ENCODE assay signal across 8 mouse cellular contexts in the genomic region with DNA sequence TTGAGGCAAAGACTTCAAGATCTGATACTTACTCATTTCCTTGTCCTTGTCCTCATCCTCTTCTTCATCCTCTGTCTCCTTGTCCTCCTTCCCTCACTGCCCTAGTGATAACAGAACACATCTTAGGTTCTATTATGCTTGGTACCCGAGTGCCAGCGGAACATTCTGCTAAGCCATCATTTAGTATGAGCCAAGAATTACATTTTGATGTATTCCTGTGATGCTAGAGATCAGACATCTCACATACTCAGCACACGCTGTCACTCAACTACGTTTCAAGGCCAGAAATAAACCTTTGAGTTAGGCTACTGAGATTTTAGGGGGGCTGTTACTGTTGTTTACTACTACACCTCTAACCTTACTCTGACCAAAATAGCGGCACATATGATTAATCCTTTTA. TPM values are rescaled to one million over a fixed set of nuclear protein-coding genes. Genes with fewer than 3 reads are reported as not detected.
DNase-seq lines count a peak whose midpoint lies in the region; ATAC-seq lines count a peak whose summit lies in the region.

A gene (minus strand): TSS at position 101 of the 400 bp plus-strand sequence.

- H3K27ac ChIP-seq in embryonic facial prominence, embryonic 10.5 days (replicated peaks), result no peak within 1 kb of the TSS
- no peak within 1 kb of the TSS for H3K27ac ChIP-seq in heart, embryonic 10.5 days

- H3K4me3 ChIP-seq in embryonic facial prominence, embryonic 10.5 days, result no peak within 1 kb of the TSS
- H3K4me3 ChIP-seq in heart, embryonic 10.5 days, result no peak within 1 kb of the TSS

- H3K27me3 ChIP-seq in embryonic facial prominence, embryonic 10.5 days (replicated peaks; ENCODE audit: low read depth, poor library complexity, severe bottlenecking), result no peaks in the 10 kb centered on the region
- H3K27me3 ChIP-seq in heart, embryonic 10.5 days (ENCODE audit: insufficient read depth, poor library complexity, severe bottlenecking), result no peaks in the 10 kb centered on the region

- no peaks in the 10 kb centered on the region for H3K9me3 ChIP-seq in embryonic facial prominence, embryonic 10.5 days
- H3K9me3 ChIP-seq in heart, embryonic 10.5 days, result no peaks in the 10 kb centered on the region

- no peaks in the 10 kb centered on the region for H3K36me3 ChIP-seq in embryonic facial prominence, embryonic 10.5 days (replicated peaks)
- H3K36me3 ChIP-seq in heart, embryonic 10.5 days, result no peaks in the 10 kb centered on the region

- 89% methylated on average over 5 of the region's 5 CpGs for WGBS in embryonic facial prominence, embryonic 10.5 days
- WGBS in heart, embryonic 10.5 days, result 79% methylated on average over 5 of the region's 5 CpGs

- ATAC-seq in monocyte, adult 5-6 weeks (replicated peaks; ENCODE audit: insufficient number of reproducible peaks, low FRiP score, low TSS enrichment, poor library complexity, severe bottlenecking), result no peak
- no peak for ATAC-seq in frontal cortex, adult (ENCODE audit: low TSS enrichment)

- DNase-seq in left cerebral cortex, adult 18-20 months (ENCODE audit: low spot score in 2 of 2), result no peak
- no peak for DNase-seq in left cerebral cortex, adult 9 months (ENCODE audit: low spot score in 2 of 2)
- no peak for DNase-seq in embryonic facial prominence, embryonic 10.5 days (ENCODE audit: low spot score)
- DNase-seq in heart, embryonic 10.5 days (ENCODE audit: low spot score), result no peak
- no peak for DNase-seq in layer of hippocampus, postnatal 36 days
- no peak for DNase-seq in thymus, postnatal 4 days

- H3K4me1 ChIP-seq in embryonic facial prominence, embryonic 10.5 days, result no peaks in the 10 kb centered on the region
- H3K4me1 ChIP-seq in heart, embryonic 10.5 days, result no peaks in the 10 kb centered on the region

RNA-seq across cellular contexts. Expression of the gene that starts here (rescaled TPM):
- total RNA-seq in left cerebral cortex, adult 18-20 months (2021), result 10 to 100 TPM; 69.4 to 75.4 TPM
- polyA plus RNA-seq in embryonic facial prominence, embryonic 10.5 days (2016; fragmentation: Nextera tagmentation; extraction: Ambion mirVana), result 50.4 and 52.1 TPM in 2 replicates
- 40.8 and 43.8 TPM in 2 replicates for polyA plus RNA-seq in heart, embryonic 10.5 days (2016; fragmentation: Nextera tagmentation; extraction: Ambion mirVana)
- total RNA-seq in layer of hippocampus, postnatal 36 days (2021), result 10 to 100 TPM; 63.6 to 70.2 TPM
- total RNA-seq in monocyte, adult 5-6 weeks (2017), result 43.1 to 75.7 TPM (median 52.9 TPM) in 3 replicates
